Mouse (Mus musculus): Measurements from ENCODE around the gene Slamf9.

Gene Slamf9

GRCm38 (mm10) chr1:172515396-172515795 is 40.2 kb downstream of the Slamf9 start:
- DNase-seq: no peak

GRCm38 (mm10) chr1:172518013-172518412 is 42.9 kb downstream of the Slamf9 start:
- DNase-seq: no peak

GRCm38 (mm10) chr1:172519644-172520043 is 44.5 kb downstream of the Slamf9 start:
- no peak for DNase-seq

DNA sequence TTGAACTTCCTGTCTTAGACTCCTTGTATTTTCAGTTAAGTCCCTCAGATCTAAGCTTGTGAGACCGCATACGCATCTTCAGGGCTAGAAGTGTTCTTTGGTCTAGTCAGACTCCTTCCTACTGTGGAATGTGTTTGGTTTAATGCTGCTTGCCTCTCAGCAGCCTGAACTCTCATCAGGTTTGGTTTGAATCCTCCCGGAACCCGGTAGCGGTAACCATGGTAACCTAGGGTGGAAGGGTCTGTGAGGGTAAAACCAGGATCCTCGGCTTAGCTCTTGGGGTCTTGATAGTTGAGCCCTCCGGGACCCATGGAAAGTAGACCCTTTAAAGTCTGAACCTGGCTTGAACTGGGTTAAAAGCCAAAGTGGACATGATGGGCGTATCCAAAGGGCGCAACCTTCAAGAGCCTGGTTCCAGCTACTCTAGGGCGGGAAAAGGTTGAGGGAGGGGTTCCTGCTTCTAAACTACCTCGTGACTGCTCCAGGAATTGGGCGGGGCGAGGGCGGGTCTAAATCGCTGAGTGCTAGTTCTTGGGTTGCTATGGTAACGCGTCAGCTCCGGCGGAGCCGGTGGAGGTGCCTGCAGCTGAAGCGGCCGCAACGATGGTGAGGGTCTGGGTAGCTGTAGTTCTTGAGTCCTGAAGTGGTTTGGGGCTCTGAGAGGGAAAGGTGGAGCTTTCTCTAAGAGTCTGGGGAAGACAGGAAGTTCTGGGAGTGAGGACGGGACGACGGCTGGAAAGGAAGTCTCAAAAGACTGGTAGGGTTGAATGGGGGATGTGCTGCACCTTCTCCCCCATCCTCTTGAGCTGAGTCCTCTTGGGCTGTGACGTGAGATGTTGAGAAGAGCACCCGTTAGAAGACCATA is 45.6 kb downstream of the Slamf9 start, which contains the start of gene Cfap45:
Cfap45 (plus strand) TSS at position 226 of the 865 bp plus-strand sequence.
- DNase-seq: peak; percentile 71 to 73

DNA sequence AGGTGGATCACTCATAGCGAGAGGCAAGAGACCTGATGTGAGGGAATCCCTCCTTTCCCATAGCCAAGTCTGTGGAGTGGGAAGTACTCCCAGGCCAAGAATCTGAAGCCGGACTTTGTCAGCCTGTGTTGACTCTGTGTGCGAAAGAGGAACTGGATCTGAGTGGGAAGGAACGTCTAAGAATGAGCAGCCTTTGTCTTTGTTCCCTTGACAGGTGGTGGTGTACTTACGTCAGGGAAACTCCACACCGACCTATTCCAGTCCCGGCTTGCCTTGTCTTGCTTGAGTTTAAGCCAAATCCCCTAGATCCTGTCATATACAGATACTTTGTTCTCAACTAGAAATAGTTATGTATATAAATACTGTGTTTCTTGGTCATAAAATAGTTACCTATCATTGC is 47.4 kb downstream of the Slamf9 start:
- no peak for DNase-seq

DNA sequence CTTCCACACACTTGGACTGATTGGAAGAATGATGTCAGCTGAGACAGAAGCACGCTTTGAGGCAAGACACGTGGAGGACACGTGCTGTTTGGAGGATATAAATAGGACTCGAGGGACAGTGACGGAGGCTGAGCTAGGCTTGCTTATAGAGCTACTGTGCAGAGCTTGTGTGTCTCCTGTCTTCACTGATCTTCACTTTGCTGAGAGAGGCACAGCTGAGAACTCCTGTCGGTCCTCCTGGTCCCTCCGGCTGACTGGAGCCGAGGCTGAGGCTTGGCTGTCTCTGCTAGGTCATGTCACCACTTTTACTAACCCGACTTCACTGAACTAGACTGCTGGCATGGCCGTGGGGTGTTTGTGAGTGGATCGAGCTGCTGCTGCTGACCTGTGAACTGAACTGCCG is 48.5 kb downstream of the Slamf9 start:
- DNase-seq: no peak

DNA sequence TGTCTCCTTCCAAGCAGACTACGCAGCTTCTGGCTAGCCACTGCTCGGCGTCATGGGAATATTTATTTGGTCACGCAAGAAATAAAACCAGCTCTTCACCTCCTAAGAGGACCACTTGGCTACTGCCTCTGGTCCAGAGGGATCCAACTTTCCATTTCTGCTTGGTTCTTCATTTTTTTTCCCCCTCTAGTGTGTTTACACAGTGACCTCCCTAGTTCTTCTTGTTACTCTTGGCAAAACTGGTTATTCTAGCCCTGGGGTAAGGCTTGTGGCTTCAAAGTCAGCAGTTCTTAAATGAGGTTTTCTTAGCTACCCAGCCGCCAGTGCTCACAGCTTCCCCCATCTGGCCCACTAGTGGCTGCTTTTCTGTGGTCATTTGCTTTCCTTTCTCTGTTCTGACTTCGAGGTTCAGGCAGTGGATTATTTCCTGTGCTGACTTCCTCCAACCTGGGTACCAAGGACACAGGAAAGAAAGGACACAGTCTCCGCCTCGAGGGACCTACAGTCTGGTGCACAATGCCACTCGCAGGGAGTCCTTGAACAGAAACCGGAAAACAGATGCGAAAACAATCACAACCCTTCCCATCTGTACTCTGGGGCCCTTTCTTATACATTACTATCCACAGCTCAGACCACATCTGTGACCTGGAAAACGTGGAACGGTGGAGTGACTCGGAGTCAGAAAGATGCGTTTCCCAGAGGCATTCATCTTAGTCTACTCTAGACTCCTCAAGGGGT is 50.0 kb downstream of the Slamf9 start:
- DNase-seq: peak in 1 of 2 experiments; percentile 31

GRCm38 (mm10) chr1:172525971-172526370 is 50.8 kb downstream of the Slamf9 start:
- DNase-seq: no peak

DNA sequence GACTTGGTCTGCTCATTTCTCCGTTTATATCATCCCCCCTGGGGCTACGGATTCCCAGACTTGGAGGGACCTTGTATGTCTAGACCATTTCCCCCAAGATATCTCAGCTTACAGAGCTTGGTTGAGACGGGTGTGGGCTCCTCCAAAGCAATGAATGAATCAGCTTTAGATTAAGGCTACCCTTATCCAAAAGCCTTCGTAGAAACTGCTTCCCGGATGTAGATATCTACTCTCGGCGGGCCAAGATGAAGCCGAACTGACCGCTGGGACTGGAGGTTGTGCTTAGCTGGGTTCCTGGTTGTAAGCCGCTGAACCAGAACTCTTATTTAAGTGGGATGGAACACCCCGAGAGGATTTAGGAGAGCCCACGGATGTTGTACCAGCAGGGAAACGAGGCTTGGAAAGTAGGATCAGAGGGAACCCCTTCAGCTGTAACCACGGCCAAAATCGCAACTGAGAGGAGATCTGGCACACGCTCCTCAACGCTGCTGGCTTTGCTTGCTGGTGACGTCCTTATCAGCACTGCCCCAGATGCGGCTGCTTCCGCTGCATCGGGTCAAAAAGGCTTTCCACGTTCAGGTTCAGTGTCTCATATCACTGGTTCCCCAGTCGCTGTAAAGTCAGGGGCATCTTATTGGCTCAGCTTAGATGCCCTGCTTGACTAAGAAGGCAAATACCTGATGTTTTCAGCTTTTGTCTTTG is 51.4 kb downstream of the Slamf9 start:
- DNase-seq: peak in 1 of 2 experiments; percentile 47

DNA sequence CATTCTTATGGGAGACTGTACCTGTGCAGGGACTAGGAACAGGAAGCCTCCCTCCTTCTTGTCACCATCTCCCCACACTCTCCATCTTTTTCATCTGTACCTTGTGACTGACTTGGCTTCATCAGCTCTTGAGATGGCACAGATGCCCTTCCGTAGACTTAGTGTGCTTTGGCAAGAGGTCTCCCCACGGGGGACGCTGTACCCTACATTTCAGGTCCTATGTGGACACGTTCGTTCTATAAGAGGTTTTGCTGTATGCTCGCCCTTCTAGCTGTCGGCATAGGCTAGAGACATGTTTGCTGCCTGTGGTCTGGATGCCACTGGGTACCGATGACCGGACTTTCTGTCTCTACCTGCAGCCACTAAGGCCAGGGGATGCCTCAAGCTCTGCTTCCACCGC is 52.3 kb downstream of the Slamf9 start:
- DNase-seq: no peak
